Mouse (Mus musculus) ES-Bruce4 (cell line): ENCODE measurements around the gene Mrpl12.

ENCODE experiments used
- CTCF ChIP-seq: IDR thresholded peaks from one replicate; pipeline ENCODE4 v1.8.1; 2011; ENCODE audit warnings: low read depth, low read length
- POLR2A ChIP-seq: IDR thresholded peaks from one replicate; pipeline ENCODE4 v1.8.1; 2011; ENCODE audit warnings: low read length; ENCODE audit not compliant: insufficient read depth

- TF ChIP-seq CTCF, result no peak
- no peak for TF ChIP-seq POLR2A
These were observed 8.4 kb downstream of the Mrpl12 start for GRCm38 (mm10) chr11:120492878-120493203.
